Mouse (Mus musculus) intestine, embryonic 15.5 days (tissue): ENCODE results near the gene Pla2g15. TPM values are rescaled to one million over a fixed set of nuclear protein-coding genes. Genes with fewer than 3 reads are reported as not detected.
A peak's percentile ranks its signal among the peaks of the same experiment; 100 is the strongest.

Experiments
- ATAC-seq: fragments of 200-750 bp; cut with Nextera tagmentation; 2 replicates; pipeline ENCODE4 v1.8.0; 2017; ENCODE audit warnings: moderate TSS enrichment, moderate library complexity
- H3K27ac ChIP-seq: fragments of 300-500 bp; sonication (generic); 2 replicates; pipeline ENCODE4 v1.5.1; 2015; ENCODE audit warnings: mild to moderate bottlenecking, inconsistent platforms
- H3K27me3 ChIP-seq: fragments of 300-500 bp; sonication (generic); replicated peaks from 2 replicates; pipeline ENCODE4 v1.6.1; 2015; ENCODE audit warnings: inconsistent platforms
- H3K36me3 ChIP-seq: fragments of 300-500 bp; sonication (generic); 2 replicates; pipeline ENCODE4 v1.6.1; 2015; ENCODE audit warnings: inconsistent platforms
- H3K4me1 ChIP-seq: fragments of 300-500 bp; sonication (generic); replicated peaks from 2 replicates; pipeline ENCODE4 v1.6.1; 2015; ENCODE audit warnings: inconsistent platforms
- H3K4me2 ChIP-seq: fragments of 300-500 bp; sonication (generic); replicated peaks from 2 replicates; pipeline ENCODE4 v1.6.1; 2015; ENCODE audit warnings: mild to moderate bottlenecking, inconsistent platforms
- H3K4me3 ChIP-seq: fragments of 300-500 bp; sonication (generic); replicated peaks from 2 replicates; pipeline ENCODE4 v1.5.1; 2015; ENCODE audit warnings: inconsistent platforms
- H3K9ac ChIP-seq: fragments of 300-500 bp; sonication (generic); 2 replicates; pipeline ENCODE4 v1.6.1; 2015; ENCODE audit warnings: inconsistent platforms
- H3K9me3 ChIP-seq: fragments of 300-500 bp; sonication (generic); 2 replicates; pipeline ENCODE4 v1.6.1; 2016; ENCODE audit warnings: inconsistent platforms
- WGBS: fragments of 180-500 bp; shearing (Covaris S2); methylation state at CpG from one replicate; pipeline ENCODE4 v1.1.7; 2015; 5-methylcytosine and 5-hydroxymethylcytosine counted together
- polyA plus RNA-seq: library from polyadenylated mRNA; unstranded; fragments of >200 nt; fragmentation: Nextera tagmentation; extraction: Ambion mirVana; gene quantifications from 2 replicates; pipeline ENCODE4 v1.2.1, GENCODE M21; 2015

Pla2g15 gene
- polyA plus RNA-seq, 1 experiment from 2014 or later: 10.2 TPM

DNA sequence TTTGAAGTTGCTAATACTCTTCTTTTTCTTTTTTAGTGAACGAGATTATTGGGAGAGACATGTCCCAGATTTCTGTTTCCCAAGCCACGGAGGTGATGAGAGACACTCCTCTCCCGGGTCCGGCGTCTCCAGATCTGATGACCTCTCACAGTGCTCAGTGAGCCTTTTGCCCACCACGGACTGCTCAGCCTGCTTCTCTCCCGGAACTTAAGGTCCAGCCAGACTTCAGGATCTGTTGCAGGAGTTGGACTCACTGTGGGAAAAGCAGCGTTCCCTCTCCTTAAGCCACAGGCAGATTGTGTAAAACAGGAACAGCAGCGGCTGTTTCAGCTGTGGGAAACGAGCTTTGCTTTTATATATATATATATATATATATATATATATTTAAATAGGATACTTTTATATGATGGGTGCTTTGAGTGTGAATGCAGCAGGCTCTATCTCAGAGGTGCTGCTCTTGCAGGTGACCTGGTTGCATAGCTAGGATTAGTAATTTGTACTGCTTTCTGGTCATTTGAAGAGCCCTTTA is 22.3 kb upstream of the Pla2g15 start:
- Histone ChIP-seq H3K27me3 (no peaks in the 10 kb centered on the region), H3K4me3 (no peak overlapping the region), H3K27ac (no peak overlapping the region), H3K4me2 (no peak overlapping the region), H3K9ac (no peak overlapping the region), H3K9me3 (no peaks in the 10 kb centered on the region), H3K36me3 (peaks cover 34% of the 10 kb centered on the region), H3K4me1 (no peaks in the 10 kb centered on the region)
- 86% methylated on average over 10 of the region's 10 CpGs for WGBS
- no peak for ATAC-seq

DNA sequence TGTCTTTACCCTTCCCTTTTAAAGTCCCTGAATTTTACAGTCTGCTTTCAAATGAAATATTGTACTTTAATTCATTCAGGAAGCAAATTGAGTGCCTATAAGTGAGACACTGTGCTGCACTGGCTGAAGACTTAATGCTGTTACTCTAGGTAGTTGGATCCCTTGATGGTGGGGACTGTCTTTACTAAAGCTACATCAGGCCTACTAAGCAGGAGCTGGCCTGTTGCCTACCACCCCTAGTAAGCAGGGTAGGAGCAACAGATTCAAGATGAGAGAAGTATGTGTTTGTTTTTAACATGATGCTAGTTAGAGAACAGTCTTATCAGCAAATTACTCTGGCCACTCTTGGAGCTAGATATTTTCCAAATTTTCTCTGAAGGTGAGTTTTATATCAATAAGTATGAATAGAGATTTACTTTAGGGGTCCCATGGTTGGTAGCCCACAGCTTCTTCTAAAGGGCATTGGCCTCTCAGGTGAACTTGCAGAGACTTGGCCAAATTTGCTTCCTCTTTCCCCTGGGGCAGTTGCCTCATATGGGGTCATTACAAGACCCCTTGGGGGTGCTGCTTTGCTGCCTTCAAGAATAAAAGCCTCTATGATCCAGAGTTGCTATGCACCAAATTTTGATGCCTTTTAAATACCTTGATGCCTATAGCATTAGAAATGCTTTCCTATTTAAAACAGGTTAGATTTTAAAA is 20.8 kb upstream of the Pla2g15 start:
- H3K4me2 ChIP-seq: no peak overlapping the region
- peaks cover 3% of the 10 kb centered on the region for H3K27me3 ChIP-seq
- no peak overlapping the region for H3K4me3 ChIP-seq
- H3K27ac ChIP-seq: no peak overlapping the region
- H3K36me3 ChIP-seq: peaks cover 32% of the 10 kb centered on the region
- ATAC-seq: no peak
- H3K9ac ChIP-seq: no peak overlapping the region
- H3K9me3 ChIP-seq: no peaks in the 10 kb centered on the region
- H3K4me1 ChIP-seq: peaks cover 7% of the 10 kb centered on the region

DNA sequence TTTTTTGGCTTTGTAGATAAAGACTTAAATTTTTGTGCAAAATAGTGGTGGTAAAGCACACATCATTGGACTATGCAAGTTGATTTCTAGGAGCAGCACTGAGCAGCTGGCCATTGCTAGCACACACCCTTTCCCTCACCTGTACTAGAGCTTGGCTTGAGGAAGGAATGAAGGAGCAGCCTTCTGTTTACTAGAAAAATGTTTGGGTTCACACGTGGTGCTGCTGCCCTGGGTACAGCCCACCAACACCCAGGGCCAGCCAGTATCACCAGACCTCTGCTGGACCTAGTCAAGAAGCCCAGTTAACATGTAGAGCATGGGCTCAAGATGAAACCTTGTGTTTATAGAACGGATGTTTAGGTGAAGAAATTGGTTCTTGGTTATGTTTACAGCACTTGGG is 20.2 kb upstream of the Pla2g15 start:
- Histone ChIP-seq H3K36me3 (peaks cover 32% of the 10 kb centered on the region), H3K4me3 (no peak overlapping the region), H3K9me3 (no peaks in the 10 kb centered on the region), H3K27ac (no peak overlapping the region), H3K9ac (no peak overlapping the region), H3K4me2 (no peak overlapping the region), H3K27me3 (peaks cover 9% of the 10 kb centered on the region), H3K4me1 (peaks cover 7% of the 10 kb centered on the region)
- no peak for ATAC-seq
- WGBS: 79% methylated on average over 2 of the region's 2 CpGs

GRCm38 (mm10) chr8:106130505-106130904 is 19.7 kb upstream of the Pla2g15 start:
- Histone ChIP-seq H3K4me1 (peaks cover 7% of the 10 kb centered on the region), H3K27ac (no peak overlapping the region), H3K4me2 (no peak overlapping the region), H3K4me3 (no peak overlapping the region), H3K27me3 (peaks cover 14% of the 10 kb centered on the region), H3K36me3 (peaks cover 32% of the 10 kb centered on the region), H3K9ac (no peak overlapping the region), H3K9me3 (no peaks in the 10 kb centered on the region)
- 77% methylated on average over 2 of the region's 2 CpGs for WGBS
- no peak for ATAC-seq

- ATAC-seq: no peak
- Histone ChIP-seq H3K4me2 (no peak overlapping the region), H3K4me1 (peaks cover 11% of the 10 kb centered on the region), H3K4me3 (no peak overlapping the region), H3K27me3 (peaks cover 17% of the 10 kb centered on the region), H3K27ac (no peak overlapping the region), H3K36me3 (peaks cover 32% of the 10 kb centered on the region), H3K9ac (no peak overlapping the region), H3K9me3 (no peaks in the 10 kb centered on the region)
- 90% methylated on average over 4 of the region's 4 CpGs for WGBS
Measured at GRCm38 (mm10) chr8:106131021-106131420, 19.2 kb upstream of the Pla2g15 start.

GRCm38 (mm10) chr8:106131488-106132222 is 18.5 kb upstream of the Pla2g15 start:
- no peaks in the 10 kb centered on the region for H3K9me3 ChIP-seq
- no peak for ATAC-seq
- H3K4me3 ChIP-seq: no peak overlapping the region
- H3K27ac ChIP-seq: no peak overlapping the region
- H3K36me3 ChIP-seq: peaks cover 32% of the 10 kb centered on the region
- no peak overlapping the region for H3K9ac ChIP-seq
- H3K4me2 ChIP-seq: no peak overlapping the region
- H3K4me1 ChIP-seq: peaks cover 17% of the 10 kb centered on the region
- 91% methylated on average over 7 of the region's 7 CpGs for WGBS
- H3K27me3 ChIP-seq: peaks cover 17% of the 10 kb centered on the region

- Histone ChIP-seq H3K4me3 (no peak overlapping the region), H3K27ac (no peak overlapping the region), H3K4me1 (peaks cover 24% of the 10 kb centered on the region), H3K9me3 (no peaks in the 10 kb centered on the region), H3K27me3 (peaks cover 24% of the 10 kb centered on the region), H3K9ac (no peak overlapping the region), H3K4me2 (no peak overlapping the region), H3K36me3 (peaks cover 29% of the 10 kb centered on the region)
- no peak for ATAC-seq
- WGBS: 94% methylated on average over 11 of the region's 11 CpGs
Measured at GRCm38 (mm10) chr8:106132356-106132755, 17.8 kb upstream of the Pla2g15 start.

DNA sequence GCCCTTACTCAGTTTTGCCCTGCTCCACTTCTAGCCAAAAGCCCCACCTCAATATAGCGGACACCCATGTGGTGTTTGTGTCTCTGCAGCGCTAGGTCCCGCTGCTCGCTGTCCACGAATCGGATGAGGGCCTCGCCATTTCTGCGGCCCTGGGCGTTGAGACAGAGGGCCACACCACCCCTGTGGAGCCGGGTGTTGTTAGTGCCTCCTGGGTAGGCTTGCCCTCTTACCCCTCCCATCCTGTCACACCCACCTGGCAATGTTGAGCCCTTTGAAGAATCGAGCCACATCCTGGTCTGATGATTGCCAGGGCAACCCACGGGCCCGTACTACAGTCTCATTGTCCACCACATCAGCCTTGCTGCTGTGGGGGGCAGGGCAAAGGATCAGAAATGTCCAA is 16.7 kb upstream of the Pla2g15 start:
- peaks cover 30% of the 10 kb centered on the region for H3K27me3 ChIP-seq
- no peak overlapping the region for H3K27ac ChIP-seq

DNA sequence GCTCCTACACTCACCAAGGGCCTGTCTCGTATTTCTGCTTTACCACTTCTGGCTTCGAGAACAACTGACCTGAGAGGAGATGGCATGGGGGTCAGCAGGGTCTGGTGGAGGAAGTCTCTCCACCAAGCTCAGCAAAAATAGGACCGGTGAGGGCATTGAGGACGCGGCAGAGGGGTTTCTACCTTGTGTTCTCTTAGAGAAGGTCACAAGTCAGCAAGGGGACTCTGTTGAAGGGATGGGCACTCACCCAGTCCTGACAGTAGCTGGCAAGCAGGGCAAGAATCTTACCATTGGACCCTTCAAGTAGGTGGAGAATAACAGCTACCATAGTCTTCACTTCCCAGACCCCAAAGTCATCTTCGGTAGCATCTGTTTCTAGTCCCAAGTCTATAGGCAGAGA is 16.3 kb upstream of the Pla2g15 start:
- Histone ChIP-seq H3K9me3 (no peaks in the 10 kb centered on the region), H3K27me3 (peaks cover 30% of the 10 kb centered on the region), H3K9ac (no peak overlapping the region), H3K4me2 (peak overlapping the region; percentile 89; the same call in 1 of the 2 replicates), H3K36me3 (peaks cover 22% of the 10 kb centered on the region), H3K4me3 (0 out of 2 replicates have a peak overlapping the region, but pooled peaks have one; percentile 53), H3K4me1 (peaks cover 28% of the 10 kb centered on the region), H3K27ac (peak overlapping the region; percentile 44; the same call in 1 of the 2 replicates)
- ATAC-seq: no peak
- 66% methylated on average over 6 of the region's 6 CpGs for WGBS

More for the DNA sequence above, 16.7 kb upstream of the Pla2g15 start:
- ATAC-seq: no peak
- Histone ChIP-seq H3K9ac (no peak overlapping the region), H3K36me3 (peaks cover 26% of the 10 kb centered on the region), H3K4me3 (no peak overlapping the region), H3K9me3 (no peaks in the 10 kb centered on the region), H3K4me2 (0 out of 2 replicates have a peak overlapping the region, but pooled peaks have one; percentile 89), H3K4me1 (peaks cover 28% of the 10 kb centered on the region)
- WGBS: 58% methylated on average over 13 of the region's 13 CpGs

DNA sequence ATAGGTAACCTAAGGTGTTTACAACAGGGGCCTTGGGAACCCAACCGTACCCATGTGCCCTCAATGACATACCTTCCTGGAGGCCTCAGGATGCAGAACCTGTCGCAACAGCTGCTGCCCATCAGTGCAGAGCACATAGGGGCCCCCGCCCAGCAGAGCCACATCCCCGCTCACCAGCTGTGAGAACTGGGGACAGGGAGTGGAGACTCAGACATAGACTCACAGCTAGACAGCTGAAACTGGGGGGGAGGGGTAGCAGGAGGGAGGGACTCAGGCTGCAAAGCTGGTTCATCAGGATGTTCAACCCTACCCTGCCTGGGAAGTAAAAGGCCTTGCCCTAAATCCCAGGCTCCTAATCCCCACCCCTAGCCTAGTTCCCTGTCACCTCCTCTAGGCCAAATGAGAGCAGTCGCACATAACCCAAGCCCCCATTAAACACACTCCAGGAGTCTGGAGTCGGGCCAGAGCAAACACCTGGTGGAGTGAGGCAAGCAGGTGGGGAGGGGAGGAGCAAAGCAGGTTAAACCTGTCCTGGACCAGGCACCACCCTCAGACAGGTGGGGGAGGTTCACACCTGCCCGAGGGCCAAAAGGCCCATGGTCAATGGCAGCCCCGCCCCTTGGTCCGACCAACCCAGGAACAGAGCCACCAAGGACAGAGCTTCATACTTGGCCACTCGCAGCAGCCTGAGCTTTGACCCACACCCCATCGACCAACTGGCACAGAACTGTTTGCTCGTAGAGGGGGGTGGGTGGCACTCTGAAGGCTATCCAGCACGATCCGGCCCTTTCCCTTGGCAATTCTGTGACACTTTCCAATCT is 15.2 kb upstream of the Pla2g15 start:
- peaks cover 28% of the 10 kb centered on the region for H3K4me1 ChIP-seq
- peak overlapping the region; percentile 45 for H3K9ac ChIP-seq
- peak; percentile 83 for ATAC-seq
- H3K27me3 ChIP-seq: peaks cover 30% of the 10 kb centered on the region
- no peaks in the 10 kb centered on the region for H3K9me3 ChIP-seq
- peak overlapping the region; percentile 53 for H3K4me3 ChIP-seq
- WGBS: 10% methylated on average over 14 of the region's 14 CpGs
- peak overlapping the region; percentile 89 for H3K4me2 ChIP-seq
- H3K27ac ChIP-seq: peak overlapping the region; percentile 86
- peaks cover 17% of the 10 kb centered on the region for H3K36me3 ChIP-seq

DNA sequence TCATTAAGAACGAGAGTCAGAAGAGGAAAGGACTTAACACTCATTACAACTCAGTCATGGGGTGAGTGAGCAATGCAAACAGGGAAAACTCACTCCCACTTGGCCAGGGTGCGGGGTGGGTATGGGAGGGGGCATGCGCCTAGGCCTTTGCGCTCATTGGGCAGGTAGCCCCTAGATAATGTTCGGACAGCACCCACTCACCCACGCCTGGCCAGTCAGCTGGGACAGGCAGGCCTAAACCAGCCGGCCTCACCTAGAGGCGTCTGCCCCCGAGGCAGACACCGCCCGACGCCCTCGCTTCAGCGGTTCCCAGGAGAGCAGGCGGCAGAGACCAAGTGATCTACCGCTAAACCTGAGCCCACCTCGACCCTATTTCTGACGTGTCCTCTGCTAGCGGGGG is 14.5 kb upstream of the Pla2g15 start:
- Histone ChIP-seq H3K4me3 (peak overlapping the region; percentile 53), H3K36me3 (peaks cover 13% of the 10 kb centered on the region), H3K27ac (peak overlapping the region; percentile 86), H3K4me1 (peaks cover 28% of the 10 kb centered on the region), H3K4me2 (peak overlapping the region; percentile 89), H3K9me3 (no peaks in the 10 kb centered on the region), H3K27me3 (peaks cover 30% of the 10 kb centered on the region), H3K9ac (peak overlapping the region; percentile 45)
- ATAC-seq: peak; percentile 6
- WGBS: 4% methylated on average over 19 of the region's 19 CpGs
